Mouse (Mus musculus): Measurements from ENCODE around the gene Gm9913.
A peak's percentile ranks its signal among the peaks of the same experiment; 100 is the strongest.

The Gm9913 gene

GRCm38 (mm10) chr2:125498216-125498615, 6.7 kb upstream of the Gm9913 start:
- DNase-seq, result no peak

GRCm38 (mm10) chr2:125501526-125501925, 3.4 kb upstream of the Gm9913 start:
- no peak for DNase-seq

GRCm38 (mm10) chr2:125505746-125506315, 942 bp downstream of the Gm9913 start:
- peak in 1 of 2 experiments; percentile 7 for DNase-seq

- DNase-seq, result no peak
These were observed 1.6 kb downstream of the Gm9913 start for GRCm38 (mm10) chr2:125506316-125507054.

GRCm38 (mm10) chr2:125507893-125508292, 3.0 kb downstream of the Gm9913 start, which contains the start of gene Fbn1:
Fbn1 (minus strand) TSS chr2:125507993.
- DNase-seq, result no peak

GRCm38 (mm10) chr2:125508381-125508780, 3.5 kb downstream of the Gm9913 start:
- no peak for DNase-seq

- no peak for DNase-seq
These were observed 5.9 kb downstream of the Gm9913 start for GRCm38 (mm10) chr2:125510752-125511151.

- DNase-seq, result no peak
These were observed 7.0 kb downstream of the Gm9913 start for GRCm38 (mm10) chr2:125511898-125512297.

GRCm38 (mm10) chr2:125512544-125512943, 7.7 kb downstream of the Gm9913 start:
- no peak for DNase-seq

- no peak for DNase-seq
These were observed 9.5 kb downstream of the Gm9913 start for GRCm38 (mm10) chr2:125514391-125514790.

GRCm38 (mm10) chr2:125515291-125516057, 10.6 kb downstream of the Gm9913 start:
- no peak for DNase-seq

- no peak for DNase-seq
These were observed 11.7 kb downstream of the Gm9913 start for GRCm38 (mm10) chr2:125516594-125516993.

GRCm38 (mm10) chr2:125525484-125525883, 20.6 kb downstream of the Gm9913 start:
- no peak for DNase-seq

GRCm38 (mm10) chr2:125526566-125526965, 21.7 kb downstream of the Gm9913 start:
- DNase-seq, result no peak

GRCm38 (mm10) chr2:125530665-125531064, 25.8 kb downstream of the Gm9913 start:
- no peak for DNase-seq

- DNase-seq, result no peak
These were observed 34.8 kb downstream of the Gm9913 start for GRCm38 (mm10) chr2:125539640-125540039.

- DNase-seq, result no peak
These were observed 35.7 kb downstream of the Gm9913 start for GRCm38 (mm10) chr2:125540579-125540978.

GRCm38 (mm10) chr2:125541451-125541850, 36.6 kb downstream of the Gm9913 start:
- no peak for DNase-seq

GRCm38 (mm10) chr2:125543646-125544045, 38.8 kb downstream of the Gm9913 start:
- no peak for DNase-seq

GRCm38 (mm10) chr2:125544986-125545385, 40.1 kb downstream of the Gm9913 start:
- DNase-seq, result no peak

- no peak for DNase-seq
These were observed 44.1 kb downstream of the Gm9913 start for GRCm38 (mm10) chr2:125548806-125549578.

GRCm38 (mm10) chr2:125555830-125556229, 50.9 kb downstream of the Gm9913 start:
- no peak for DNase-seq
